Mouse (Mus musculus): Measurements from ENCODE around the gene Pik3r6. TPM values are rescaled to one million over a fixed set of nuclear protein-coding genes. Genes with fewer than 3 reads are reported as not detected.

The Pik3r6 gene
- total RNA-seq (2021), result 1 to 10 TPM; 2.7 to 2.9 TPM
- long read RNA-seq, experiment 1, partial matches to known transcripts, result 0 of 7 reads
- long read RNA-seq, experiment 1, other reads (novel, unspliced or antisense), result 1 of 7 reads
- long read RNA-seq, experiment 2, partial matches to known transcripts, result 0 of 1 reads
- long read RNA-seq, experiment 2, other reads (novel, unspliced or antisense), result 1 of 1 reads

GRCm38 (mm10) chr11:68502902-68503629, at the start of gene Pik3r6:
TSS of gene Pik3r6 (plus strand) at chr11:68503019.
- intact Hi-C loops (cut with DNase I; ENCODE audit: low total_unique reads), result no loop called here
- no peak for DNase-seq

GRCm38 (mm10) chr11:68453301-68453700, 49.5 kb upstream of the Pik3r6 start:
- no peak for DNase-seq

GRCm38 (mm10) chr11:68458086-68458485, 44.7 kb upstream of the Pik3r6 start:
- DNase-seq, result no peak
- intact Hi-C loops (cut with DNase I; ENCODE audit: low total_unique reads), result no loop called here

More at GRCm38 (mm10) chr11:68453301-68453700, 49.5 kb upstream of the Pik3r6 start:
- intact Hi-C loops (cut with DNase I; ENCODE audit: low total_unique reads), result no loop called here

- intact Hi-C loops (cut with DNase I; ENCODE audit: low total_unique reads), result no loop called here
- DNase-seq, result no peak
Observed at GRCm38 (mm10) chr11:68459021-68459420, 43.8 kb upstream of the Pik3r6 start.

GRCm38 (mm10) chr11:68459486-68459885, 43.3 kb upstream of the Pik3r6 start:
- intact Hi-C loops (cut with DNase I; ENCODE audit: low total_unique reads), result no loop called here
- DNase-seq, result no peak

GRCm38 (mm10) chr11:68462716-68463115, 40.1 kb upstream of the Pik3r6 start:
- intact Hi-C loops (cut with DNase I; ENCODE audit: low total_unique reads), result no loop called here
- DNase-seq, result no peak

- no peak for DNase-seq
- intact Hi-C loops (cut with DNase I; ENCODE audit: low total_unique reads), result no loop called here
Observed at GRCm38 (mm10) chr11:68464260-68464659, 38.6 kb upstream of the Pik3r6 start.

GRCm38 (mm10) chr11:68465090-68465489, 37.7 kb upstream of the Pik3r6 start:
- intact Hi-C loops (cut with DNase I; ENCODE audit: low total_unique reads), result no loop called here
- DNase-seq, result no peak

- DNase-seq, result no peak
- intact Hi-C loops (cut with DNase I; ENCODE audit: low total_unique reads), result no loop called here
Observed at GRCm38 (mm10) chr11:68467441-68467840, 35.4 kb upstream of the Pik3r6 start.

GRCm38 (mm10) chr11:68467962-68468612, 34.7 kb upstream of the Pik3r6 start:
- DNase-seq, result no peak
- intact Hi-C loops (cut with DNase I; ENCODE audit: low total_unique reads), result no loop called here

GRCm38 (mm10) chr11:68468886-68469285, 33.9 kb upstream of the Pik3r6 start:
- intact Hi-C loops (cut with DNase I; ENCODE audit: low total_unique reads), result no loop called here

GRCm38 (mm10) chr11:68472162-68472849, 30.5 kb upstream of the Pik3r6 start:
- intact Hi-C loops (cut with DNase I; ENCODE audit: low total_unique reads), result no loop called here
- no peak for DNase-seq

More at GRCm38 (mm10) chr11:68468886-68469285, 33.9 kb upstream of the Pik3r6 start:
- DNase-seq, result no peak

GRCm38 (mm10) chr11:68474600-68474999, 28.2 kb upstream of the Pik3r6 start:
- no peak for DNase-seq
- intact Hi-C loops (cut with DNase I; ENCODE audit: low total_unique reads), result no loop called here

GRCm38 (mm10) chr11:68475676-68476075, 27.1 kb upstream of the Pik3r6 start:
- intact Hi-C loops (cut with DNase I; ENCODE audit: low total_unique reads), result no loop called here
- DNase-seq, result no peak

GRCm38 (mm10) chr11:68477661-68478060, 25.2 kb upstream of the Pik3r6 start:
- DNase-seq, result no peak

GRCm38 (mm10) chr11:68478574-68478981, 24.2 kb upstream of the Pik3r6 start:
- intact Hi-C loops (cut with DNase I; ENCODE audit: low total_unique reads), result no loop called here
- no peak for DNase-seq

More at GRCm38 (mm10) chr11:68477661-68478060, 25.2 kb upstream of the Pik3r6 start:
- intact Hi-C loops (cut with DNase I; ENCODE audit: low total_unique reads), result no loop called here

GRCm38 (mm10) chr11:68480660-68481059, 22.2 kb upstream of the Pik3r6 start:
- DNase-seq, result no peak
- intact Hi-C loops (cut with DNase I; ENCODE audit: low total_unique reads), result loop anchor here (5.0 kb wide), 1 partner anchor 72 kb away; no protein-coding TSS in a partner anchor

- no peak for DNase-seq
- intact Hi-C loops (cut with DNase I; ENCODE audit: low total_unique reads), result loop anchor here (5.0 kb wide), 1 partner anchor 70 kb away; no protein-coding TSS in a partner anchor
Observed at GRCm38 (mm10) chr11:68482001-68482400, 20.8 kb upstream of the Pik3r6 start.

- DNase-seq, result no peak
- intact Hi-C loops (cut with DNase I; ENCODE audit: low total_unique reads), result loop anchor here (5.0 kb wide), 1 partner anchor 69 kb away; no protein-coding TSS in a partner anchor
Observed at GRCm38 (mm10) chr11:68483213-68483612, 19.6 kb upstream of the Pik3r6 start.

- no peak for DNase-seq
Observed at GRCm38 (mm10) chr11:68484431-68484830, 18.4 kb upstream of the Pik3r6 start.

More at GRCm38 (mm10) chr11:68484431-68484830, 18.4 kb upstream of the Pik3r6 start:
- intact Hi-C loops (cut with DNase I; ENCODE audit: low total_unique reads), result loop anchor here (5.0 kb wide), 1 partner anchor 68 kb away; no protein-coding TSS in a partner anchor
